Mouse (Mus musculus) kidney, adult 8-10 months (tissue): Measurements from ENCODE around the gene Scand1.

Source experiments
- DNase-seq, 2 experiments: peaks; one replicate each; pipeline ENCODE4 v3.0.0; 2022

The Scand1 gene

GRCm38 (mm10) chr2:156305818-156306217 is 6.7 kb downstream of the Scand1 start:
- no peak for DNase-seq

DNA sequence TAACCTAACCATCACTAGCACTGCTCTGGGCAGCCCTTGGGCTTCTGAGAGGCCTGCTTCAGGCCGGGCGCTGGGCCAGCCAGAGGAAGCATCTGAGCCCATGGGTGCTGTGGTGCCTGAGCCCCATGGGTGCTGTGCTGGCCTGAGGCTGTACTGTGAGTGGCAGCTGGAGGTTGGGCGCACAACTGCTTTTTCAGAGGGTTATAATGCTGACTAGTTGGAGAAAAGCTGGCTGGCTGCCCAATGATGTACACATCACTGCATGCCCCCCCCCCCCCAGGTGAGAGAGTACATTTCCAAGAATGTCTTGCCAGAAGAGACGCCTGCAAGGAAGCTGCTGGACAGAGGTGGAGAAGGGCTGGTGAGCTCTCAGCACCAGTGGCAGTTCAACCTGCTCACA is 8.2 kb downstream of the Scand1 start:
- no peak for DNase-seq

- DNase-seq: no peak
Observed at GRCm38 (mm10) chr2:156302063-156302462, 10.4 kb downstream of the Scand1 start.

DNA sequence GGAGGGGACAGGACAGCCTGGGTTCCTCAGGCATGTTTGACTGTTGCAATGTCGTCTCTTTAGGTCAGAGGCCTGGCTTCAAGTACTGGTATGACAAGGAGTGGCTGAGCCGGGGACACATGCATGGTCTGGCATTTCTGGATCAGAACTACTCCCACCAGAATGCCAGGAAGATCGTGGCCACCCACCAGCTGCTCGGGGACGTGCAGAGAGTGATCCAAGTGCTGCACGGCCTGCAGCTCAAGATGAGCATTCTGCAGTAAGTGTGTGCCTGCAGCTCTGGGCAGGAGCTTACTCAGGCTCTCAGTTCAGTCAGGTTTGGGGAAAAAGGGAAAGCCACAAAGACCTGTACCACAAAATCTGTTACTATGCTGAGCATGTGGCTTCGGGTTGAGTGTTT is 14.0 kb downstream of the Scand1 start:
- DNase-seq: no peak

- DNase-seq: no peak
Observed at GRCm38 (mm10) chr2:156297653-156298052, 14.9 kb downstream of the Scand1 start.

- DNase-seq: no peak
Observed at GRCm38 (mm10) chr2:156296190-156296589, 16.3 kb downstream of the Scand1 start.

- DNase-seq: peak; percentile 83 to 89
Observed at GRCm38 (mm10) chr2:156295601-156296063, 16.9 kb downstream of the Scand1 start.

DNA sequence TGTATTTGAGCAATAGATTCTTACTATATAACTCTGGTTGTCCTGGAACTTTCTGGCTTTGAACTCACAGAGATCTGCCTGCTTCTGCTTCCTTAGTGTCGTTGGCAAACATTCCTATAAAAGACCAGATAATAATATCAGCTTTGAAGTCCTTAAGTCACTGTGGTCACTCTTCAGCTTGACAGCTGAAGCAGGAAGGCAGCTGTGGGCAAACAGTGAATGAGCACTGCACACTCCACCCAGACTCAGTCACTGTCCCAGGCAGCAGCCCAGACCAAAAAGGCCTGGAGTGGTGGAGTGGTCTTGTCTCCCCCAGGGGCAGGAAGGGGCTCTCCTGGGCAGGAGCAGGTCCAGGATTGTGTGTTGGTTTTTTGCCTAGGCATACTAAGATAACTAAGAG is 20.5 kb downstream of the Scand1 start:
- no peak for DNase-seq

- no peak for DNase-seq
Observed at GRCm38 (mm10) chr2:156289552-156290160, 22.8 kb downstream of the Scand1 start.

- no peak for DNase-seq
Observed at GRCm38 (mm10) chr2:156288222-156288621, 24.3 kb downstream of the Scand1 start.

GRCm38 (mm10) chr2:156286733-156287132 is 25.8 kb downstream of the Scand1 start:
- DNase-seq: no peak

DNA sequence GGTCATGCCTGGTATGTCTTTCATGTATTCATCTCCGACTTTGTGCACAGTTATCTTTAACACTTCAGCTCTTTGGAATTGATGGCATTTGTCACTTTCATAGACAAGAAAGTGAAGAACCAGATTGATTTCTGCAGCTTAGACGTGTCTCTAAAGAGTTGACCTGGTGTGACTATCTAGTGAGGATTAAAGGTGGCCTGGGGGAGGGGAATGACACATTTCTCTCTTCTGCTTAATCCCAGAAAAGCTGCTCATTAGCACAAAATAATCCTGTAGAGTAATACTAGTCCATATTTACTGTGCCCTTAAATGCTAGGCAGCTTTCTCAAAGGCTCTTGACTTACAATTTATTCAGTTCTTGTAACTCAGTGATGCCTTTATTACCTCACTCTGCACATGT is 27.3 kb downstream of the Scand1 start:
- no peak for DNase-seq

- DNase-seq: no peak
Observed at GRCm38 (mm10) chr2:156281227-156281626, 31.3 kb downstream of the Scand1 start.

- DNase-seq: peak; percentile 90 to 91
Observed at GRCm38 (mm10) chr2:156278226-156279017, 34.1 kb downstream of the Scand1 start.

DNA sequence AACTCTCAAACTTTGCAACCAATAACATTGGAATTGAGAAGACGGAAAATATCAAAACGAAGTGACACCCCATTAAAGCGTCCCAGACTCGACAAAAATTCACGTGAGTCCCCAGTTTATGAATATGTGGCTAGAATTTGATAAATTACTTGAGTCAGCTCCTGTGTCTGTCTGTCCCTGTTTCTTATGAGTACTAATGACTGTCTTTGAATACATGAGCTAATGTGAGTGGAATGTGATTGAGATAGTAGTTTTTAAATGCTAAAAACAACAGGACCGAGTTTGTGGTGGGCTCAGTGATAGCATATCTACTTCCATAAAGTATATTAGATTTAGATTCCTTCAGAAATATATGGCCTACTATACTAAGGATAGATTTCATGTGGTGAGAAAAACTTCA is 40.0 kb downstream of the Scand1 start:
- DNase-seq: no peak

GRCm38 (mm10) chr2:156267636-156268035 is 44.9 kb downstream of the Scand1 start:
- DNase-seq: no peak

- DNase-seq: no peak
Observed at GRCm38 (mm10) chr2:156263204-156263893, 49.2 kb downstream of the Scand1 start.
